Mouse (Mus musculus) kidney, embryonic 14.5 days (tissue): ENCODE data around the gene Gm5485. TPM values are rescaled to one million over a fixed set of nuclear protein-coding genes. Genes with fewer than 3 reads are reported as not detected.

Source experiments
- ATAC-seq: fragments of 200-750 bp; cut with Nextera tagmentation; 2 replicates; pipeline ENCODE4 v1.8.0; 2017; ENCODE audit warnings: moderate number of reproducible peaks, mild to moderate bottlenecking, moderate TSS enrichment, moderate library complexity; ENCODE audit not compliant: low FRiP score, low TSS enrichment
- H3K27ac ChIP-seq: fragments of 300-500 bp; sonication (generic); 2 replicates; pipeline ENCODE4 v1.5.1; 2014; ENCODE audit warnings: low read depth, mild to moderate bottlenecking, low read length, moderate library complexity, mixed read lengths
- H3K27me3 ChIP-seq: fragments of 300-500 bp; sonication (generic); 2 replicates; pipeline ENCODE4 v1.6.1; 2014; ENCODE audit warnings: mild to moderate bottlenecking, low read length; ENCODE audit not compliant: control insufficient read depth, insufficient read depth
- H3K36me3 ChIP-seq: fragments of 300-500 bp; sonication (generic); 2 replicates; pipeline ENCODE4 v1.6.1; 2014; ENCODE audit warnings: low read length, mixed read lengths; ENCODE audit not compliant: control insufficient read depth, insufficient read depth
- H3K4me1 ChIP-seq: fragments of 300-500 bp; sonication (generic); 2 replicates; pipeline ENCODE4 v1.6.1; 2014; ENCODE audit warnings: low read length, mixed read lengths; ENCODE audit not compliant: control insufficient read depth, insufficient read depth
- H3K4me2 ChIP-seq: fragments of 300-500 bp; sonication (generic); replicated peaks from 2 replicates; pipeline ENCODE4 v1.6.1; 2014; ENCODE audit warnings: low read depth, mild to moderate bottlenecking, low read length
- H3K4me3 ChIP-seq: fragments of 300-500 bp; sonication (generic); 2 replicates; pipeline ENCODE4 v1.5.1; 2014; ENCODE audit warnings: mild to moderate bottlenecking, low read length
- H3K9ac ChIP-seq: fragments of 300-500 bp; sonication (generic); 2 replicates; pipeline ENCODE4 v1.6.1; 2014; ENCODE audit warnings: low read depth, mild to moderate bottlenecking, low read length, moderate library complexity
- H3K9me3 ChIP-seq: fragments of 300-500 bp; sonication (generic); 2 replicates; pipeline ENCODE4 v1.6.1; 2016; ENCODE audit warnings: low read length; ENCODE audit not compliant: control insufficient read depth
- WGBS: fragments of 180-500 bp; shearing (Covaris S2); extraction: QIAGEN DNeasy Blood & Tissue Kit; methylation state at CpG from one replicate; pipeline ENCODE4 v1.1.7; 2014; 5-methylcytosine and 5-hydroxymethylcytosine counted together
- polyA plus RNA-seq: library from polyadenylated mRNA; unstranded; fragments of >200 nt; fragmentation: Nextera tagmentation; extraction: Ambion mirVana; gene quantifications from 2 replicates; pipeline ENCODE4 v1.2.1, GENCODE M21; 2014

Gene Gm5485
- not detected in 2 replicates for polyA plus RNA-seq

DNA sequence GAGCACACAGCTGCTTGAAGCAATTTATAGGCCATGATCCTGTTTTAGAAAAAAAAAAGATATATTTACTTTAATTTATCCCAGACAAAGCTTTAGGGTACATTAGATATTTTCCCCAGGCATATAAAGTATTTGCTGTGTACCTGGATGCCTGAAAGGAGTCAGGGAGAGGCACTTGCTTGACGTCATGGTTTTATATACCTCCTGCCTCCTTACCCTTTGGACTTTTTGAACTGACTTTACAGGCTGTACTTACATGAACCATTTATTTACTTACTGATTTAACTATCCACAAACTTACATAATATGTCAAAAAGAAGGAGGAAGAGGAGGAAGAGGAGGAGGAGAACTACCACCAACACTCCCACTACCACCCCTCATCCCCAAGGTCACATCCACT, at the start of gene Gm5485:
Gene Gm5485 (minus strand): TSS at position 171 of the 400 bp plus-strand sequence.
- Histone ChIP-seq H3K9ac (no peak within 1 kb of the TSS), H3K4me1 (peaks cover 7% of the 10 kb centered on the region; the same call in 1 of the 2 replicates), H3K36me3 (no peaks in the 10 kb centered on the region), H3K9me3 (no peaks in the 10 kb centered on the region), H3K27ac (no peak within 1 kb of the TSS), H3K27me3 (peaks cover 3% of the 10 kb centered on the region; the same call in 1 of the 2 replicates), H3K4me3 (no peak within 1 kb of the TSS), H3K4me2 (no peak within 1 kb of the TSS)
- no peak for ATAC-seq
- WGBS, result 63% methylated on average over 1 of the region's 1 CpGs

GRCm38 (mm10) chr16:48453264-48453663, 41.0 kb upstream of the Gm5485 start:
- Histone ChIP-seq H3K4me2 (no peak overlapping the region), H3K27me3 (no peaks in the 10 kb centered on the region), H3K4me1 (no peaks in the 10 kb centered on the region), H3K9me3 (no peaks in the 10 kb centered on the region), H3K4me3 (no peak overlapping the region), H3K36me3 (no peaks in the 10 kb centered on the region), H3K9ac (no peak overlapping the region), H3K27ac (no peak overlapping the region)
- WGBS, result 55% methylated on average over 3 of the region's 3 CpGs
- 0 out of 2 replicates have a peak, but pooled peaks have one; percentile 32 for ATAC-seq

GRCm38 (mm10) chr16:48446161-48446925, 34.1 kb upstream of the Gm5485 start:
- Histone ChIP-seq H3K27ac (no peak overlapping the region), H3K4me1 (no peaks in the 10 kb centered on the region), H3K4me2 (no peak overlapping the region), H3K4me3 (no peak overlapping the region), H3K9me3 (no peaks in the 10 kb centered on the region), H3K9ac (no peak overlapping the region), H3K36me3 (no peaks in the 10 kb centered on the region), H3K27me3 (no peaks in the 10 kb centered on the region)
- WGBS, result 82% methylated on average over 8 of the region's 8 CpGs
- no peak for ATAC-seq

DNA sequence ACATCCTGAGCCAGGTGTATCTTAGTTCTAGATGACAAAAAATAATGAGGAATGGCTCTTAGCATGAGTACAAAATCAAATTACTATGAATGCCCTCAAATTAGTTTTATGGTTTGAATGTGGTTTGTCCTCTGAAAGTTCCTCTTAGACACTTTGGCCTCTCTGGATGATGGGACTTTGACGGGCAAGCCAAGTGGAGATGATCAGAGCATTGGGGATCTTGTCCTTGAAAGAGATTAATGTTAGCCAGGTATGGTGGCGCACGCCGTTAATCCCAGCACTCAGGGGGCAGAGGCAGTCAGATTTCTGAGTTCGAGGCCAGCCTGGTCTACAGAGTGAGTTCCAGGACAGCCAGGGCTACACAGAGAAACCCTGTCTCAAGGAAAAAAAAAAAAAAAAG, 32.4 kb upstream of the Gm5485 start:
- no peaks in the 10 kb centered on the region for H3K9me3 ChIP-seq
- no peak overlapping the region for H3K27ac ChIP-seq
- no peak overlapping the region for H3K4me2 ChIP-seq
- no peak overlapping the region for H3K9ac ChIP-seq
- no peak overlapping the region for H3K4me3 ChIP-seq
- H3K36me3 ChIP-seq, result no peaks in the 10 kb centered on the region
- H3K4me1 ChIP-seq, result no peaks in the 10 kb centered on the region
- H3K27me3 ChIP-seq, result no peaks in the 10 kb centered on the region
- no peak for ATAC-seq
- 87% methylated on average over 5 of the region's 5 CpGs for WGBS

DNA sequence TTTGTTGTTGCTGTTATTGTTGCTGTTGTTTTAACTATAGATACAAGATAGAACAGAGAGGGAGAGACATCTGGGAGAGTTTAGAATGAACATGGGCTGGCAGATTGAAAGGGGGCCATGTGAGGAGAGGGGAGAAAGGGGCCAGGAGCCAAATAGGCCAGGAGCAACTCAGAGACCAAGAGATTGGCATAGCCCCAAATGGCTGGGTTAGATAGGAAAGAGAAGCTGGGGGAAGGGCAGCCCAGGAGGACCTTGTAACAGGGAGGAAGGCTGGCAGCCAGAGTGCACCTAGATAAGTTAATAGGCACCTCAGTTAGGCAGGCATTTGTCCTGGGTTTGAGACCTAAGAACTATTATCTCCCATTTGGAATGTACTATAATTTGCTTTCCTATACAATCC, 25.3 kb upstream of the Gm5485 start:
- H3K4me2 ChIP-seq, result no peak overlapping the region
- H3K27ac ChIP-seq, result no peak overlapping the region
- no peaks in the 10 kb centered on the region for H3K27me3 ChIP-seq
- H3K4me1 ChIP-seq, result no peaks in the 10 kb centered on the region
- no peaks in the 10 kb centered on the region for H3K36me3 ChIP-seq
- ATAC-seq, result no peak
- no peak overlapping the region for H3K4me3 ChIP-seq
- H3K9ac ChIP-seq, result no peak overlapping the region
- no peaks in the 10 kb centered on the region for H3K9me3 ChIP-seq

- Histone ChIP-seq H3K36me3 (no peaks in the 10 kb centered on the region), H3K9me3 (no peaks in the 10 kb centered on the region), H3K4me3 (no peak overlapping the region), H3K9ac (no peak overlapping the region), H3K27me3 (no peaks in the 10 kb centered on the region), H3K4me1 (no peaks in the 10 kb centered on the region), H3K4me2 (no peak overlapping the region), H3K27ac (no peak overlapping the region)
- ATAC-seq, result no peak
- WGBS, result 5% methylated on average over 1 of the region's 1 CpGs
Measured at GRCm38 (mm10) chr16:48435454-48435853, 23.2 kb upstream of the Gm5485 start.

DNA sequence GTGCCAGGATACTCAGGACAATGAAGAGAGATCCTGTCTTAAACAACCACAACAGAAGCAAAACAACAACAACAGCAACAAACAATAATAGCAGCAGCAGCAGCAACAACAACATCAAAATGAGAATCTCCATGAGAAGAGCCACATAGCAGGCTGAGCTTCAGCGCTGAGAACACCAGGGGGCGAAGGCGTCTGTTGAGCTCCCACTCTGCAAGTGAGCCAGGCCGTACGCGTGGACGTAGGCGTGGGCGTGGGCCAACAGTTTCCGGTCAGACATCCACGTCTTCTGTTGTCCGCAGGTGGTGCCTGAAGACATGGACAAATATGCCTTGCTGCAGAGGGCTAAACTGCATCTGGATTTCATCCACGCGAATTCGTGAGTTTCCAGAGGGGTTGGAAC, 18.8 kb upstream of the Gm5485 start, which contains the start of gene Morc1:
Gene Morc1 (plus strand): TSS at position 211 of the 400 bp plus-strand sequence.
- no peak within 1 kb of the TSS for H3K4me2 ChIP-seq
- no peaks in the 10 kb centered on the region for H3K9me3 ChIP-seq
- 92% methylated on average over 15 of the region's 15 CpGs for WGBS
- no peaks in the 10 kb centered on the region for H3K27me3 ChIP-seq
- no peak within 1 kb of the TSS for H3K9ac ChIP-seq
- H3K36me3 ChIP-seq, result no peaks in the 10 kb centered on the region
- H3K4me3 ChIP-seq, result no peak within 1 kb of the TSS
- no peaks in the 10 kb centered on the region for H3K4me1 ChIP-seq
- no peak within 1 kb of the TSS for H3K27ac ChIP-seq
- ATAC-seq, result no peak

DNA sequence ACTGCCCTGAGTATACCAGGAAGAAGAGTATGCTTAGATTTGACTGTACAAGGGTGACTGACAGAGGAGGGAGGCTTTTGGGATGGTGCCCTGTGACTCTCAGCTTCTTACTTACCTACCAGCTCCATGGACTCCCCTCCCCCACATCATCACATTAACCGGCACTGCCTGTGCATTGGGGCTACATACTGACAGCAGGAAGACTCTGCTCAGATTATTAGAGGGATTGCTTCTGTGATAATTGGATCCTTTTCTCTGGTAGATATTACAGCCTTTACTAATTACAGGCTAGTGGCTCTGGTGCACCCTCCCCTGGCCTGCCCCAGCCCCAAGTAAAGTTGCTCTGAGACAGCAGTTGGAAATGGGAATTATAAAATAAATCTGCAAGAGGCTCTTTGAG, 17.2 kb upstream of the Gm5485 start:
- Histone ChIP-seq H3K4me3 (no peak overlapping the region), H3K9me3 (no peaks in the 10 kb centered on the region), H3K36me3 (no peaks in the 10 kb centered on the region), H3K27me3 (no peaks in the 10 kb centered on the region), H3K27ac (no peak overlapping the region), H3K4me1 (no peaks in the 10 kb centered on the region), H3K9ac (no peak overlapping the region), H3K4me2 (no peak overlapping the region)
- 65% methylated on average over 1 of the region's 1 CpGs for WGBS
- ATAC-seq, result no peak

- H3K27me3 ChIP-seq, result no peaks in the 10 kb centered on the region
- 90% methylated on average over 4 of the region's 4 CpGs for WGBS
- H3K9me3 ChIP-seq, result no peaks in the 10 kb centered on the region
- H3K27ac ChIP-seq, result no peak overlapping the region
- no peaks in the 10 kb centered on the region for H3K4me1 ChIP-seq
- no peak for ATAC-seq
- H3K9ac ChIP-seq, result no peak overlapping the region
- no peak overlapping the region for H3K4me3 ChIP-seq
- H3K36me3 ChIP-seq, result no peaks in the 10 kb centered on the region
- H3K4me2 ChIP-seq, result no peak overlapping the region
Measured at GRCm38 (mm10) chr16:48424069-48424468, 11.9 kb upstream of the Gm5485 start.
